In genomic region chr16:96030476-96031102, GRCm38 (mm10) we compare ENCODE assay signal across 8 mouse cellular contexts. TPM values are rescaled to one million over a fixed set of nuclear protein-coding genes. Genes with fewer than 3 reads are reported as not detected.
A peak's percentile ranks its signal among the peaks of the same experiment; 100 is the strongest.
DNase-seq lines count a peak whose midpoint lies in the region; ATAC-seq and TF ChIP-seq lines count a peak whose summit lies in the region.

No protein-coding gene starts in this region.

- H3K36me3 ChIP-seq in heart, embryonic 11.5 days (ENCODE audit: control insufficient read depth, insufficient read depth, low read length): peaks cover 51% of the 10 kb centered on the region
- H3K36me3 ChIP-seq in neural tube, embryonic 15.5 days: peaks cover 93% of the 10 kb centered on the region

- no peak for ATAC-seq in heart, embryonic 11.5 days (replicated peaks; ENCODE audit: insufficient number of reproducible peaks, low FRiP score, low TSS enrichment)
- no peak for ATAC-seq in neural tube, embryonic 15.5 days (ENCODE audit: low FRiP score)

- H3K9ac ChIP-seq in heart, embryonic 11.5 days (ENCODE audit: low read depth, low read length): no peak overlapping the region
- H3K9ac ChIP-seq in neural tube, embryonic 15.5 days (replicated peaks): no peak overlapping the region

- TF ChIP-seq CTCF in cortical plate, adult 2 months (IDR thresholded peaks at IDR 0.05; ENCODE audit: extremely low read depth, insufficient read depth, low read length): peak; percentile 22; the same call in 1 of the 2 replicates

- H3K9me3 ChIP-seq in heart, embryonic 11.5 days (replicated peaks; ENCODE audit: control insufficient read depth, low read length): no peaks in the 10 kb centered on the region
- no peaks in the 10 kb centered on the region for H3K9me3 ChIP-seq in neural tube, embryonic 15.5 days (replicated peaks)

- no peaks in the 10 kb centered on the region for H3K4me1 ChIP-seq in heart, embryonic 11.5 days (ENCODE audit: control insufficient read depth, insufficient read depth, low read length)
- no peaks in the 10 kb centered on the region for H3K4me1 ChIP-seq in cortical plate, adult 2 months (ENCODE audit: control insufficient read depth, insufficient read depth, low read length)
- H3K4me1 ChIP-seq in neural tube, embryonic 15.5 days: no peaks in the 10 kb centered on the region

- H3K4me3 ChIP-seq in heart, embryonic 11.5 days (ENCODE audit: low read depth, low read length): no peak overlapping the region
- no peak overlapping the region for H3K4me3 ChIP-seq in cortical plate, adult 2 months (ENCODE audit: insufficient read depth, low read length)
- no peak overlapping the region for H3K4me3 ChIP-seq in neural tube, embryonic 15.5 days (replicated peaks)

- TF ChIP-seq POLR2A in cortical plate, adult 2 months (IDR thresholded peaks at IDR 0.05; ENCODE audit: extremely low read depth, insufficient read depth, low read length): no peak

- H3K27ac ChIP-seq in heart, embryonic 11.5 days (ENCODE audit: low read depth, low read length): no peak overlapping the region
- H3K27ac ChIP-seq in cortical plate, adult 2 months (ENCODE audit: insufficient read depth, low read length): no peak overlapping the region
- no peak overlapping the region for H3K27ac ChIP-seq in neural tube, embryonic 15.5 days (replicated peaks)

- H3K4me2 ChIP-seq in heart, embryonic 11.5 days: no peak overlapping the region
- no peak overlapping the region for H3K4me2 ChIP-seq in neural tube, embryonic 15.5 days

- DNase-seq in heart, postnatal 4 days: peak; percentile 30
- DNase-seq in CD8-positive naive resting alpha-beta T cell, adult 2 months (ENCODE audit: low read depth in 2 of 2, low spot score in 2 of 2): peak; percentile 18 to 28
- DNase-seq in naive thymus-derived CD4-positive, alpha-beta T cell, adult 2 months (ENCODE audit: low read depth): peak; percentile 49
- no peak for DNase-seq in embryo, embryonic 10 days (ENCODE audit: low spot score)
- no peak for DNase-seq in left cerebral cortex, adult 9 months (ENCODE audit: low spot score in 2 of 2)

- no peaks in the 10 kb centered on the region for H3K27me3 ChIP-seq in heart, embryonic 11.5 days (ENCODE audit: control insufficient read depth, insufficient read depth, low read length)
- H3K27me3 ChIP-seq in neural tube, embryonic 15.5 days (replicated peaks): no peaks in the 10 kb centered on the region

- 90% methylated on average over 2 of the region's 2 CpGs for WGBS in heart, embryonic 11.5 days (ENCODE audit: insufficient replicate concordance)
- WGBS in neural tube, embryonic 15.5 days: 91% methylated on average over 2 of the region's 2 CpGs

RNA-seq across cellular contexts. Expression of gene Psmg1, which starts 39.8 kb away (rescaled TPM):
- total RNA-seq in heart, postnatal 4 days (2021): 10 to 100 TPM; 28.0 to 28.9 TPM
- 76.5 and 83.1 TPM in 2 replicates for polyA plus RNA-seq in heart, embryonic 11.5 days (2014; fragmentation: Nextera tagmentation; extraction: Ambion mirVana)
- 22.0 and 23.2 TPM in 2 replicates for polyA plus RNA-seq in cortical plate, adult 2 months (2012; rRNA removed)
- 72.0 and 74.6 TPM in 2 replicates for polyA plus RNA-seq in neural tube, embryonic 15.5 days (2015; fragmentation: Nextera tagmentation; extraction: Ambion mirVana)

RNA-seq across cellular contexts. Expression of gene Brwd1, which starts 51.7 kb away (rescaled TPM):
- total RNA-seq in heart, postnatal 4 days (2021): 100 to 1,000 TPM; 101 to 109 TPM
- polyA plus RNA-seq in heart, embryonic 11.5 days (2014; fragmentation: Nextera tagmentation; extraction: Ambion mirVana): 93.8 and 97.7 TPM in 2 replicates
- polyA plus RNA-seq in cortical plate, adult 2 months (2012; rRNA removed): 94.2 and 95.0 TPM in 2 replicates
- polyA plus RNA-seq in neural tube, embryonic 15.5 days (2015; fragmentation: Nextera tagmentation; extraction: Ambion mirVana): 199 and 230 TPM in 2 replicates

Comparison
In these comparisons a context has a peak if more than half of its experiments do, and no peak if none do; other contexts are left out.
1. DNase-seq: peak in heart, postnatal 4 days (single experiment), CD8-positive naive resting alpha-beta T cell, adult 2 months (2 of 2) and naive thymus-derived CD4-positive, alpha-beta T cell, adult 2 months (single experiment); none in embryo, embryonic 10 days (single experiment) and left cerebral cortex, adult 9 months (0 of 2).